Mouse (Mus musculus) CH12.LX (cell line): Measurements from ENCODE around the gene She. TPM values are rescaled to one million over a fixed set of nuclear protein-coding genes. Genes with fewer than 3 reads are reported as not detected.

Experiments used
- DNase-seq: peaks from one replicate; pipeline ENCODE4 v3.0.0-alpha.2; 2013; ENCODE audit errors: extremely low read depth
- H3K27ac ChIP-seq: 2 replicates; pipeline ENCODE4 v1.5.1; 2012; ENCODE audit warnings: low read depth, mild to moderate bottlenecking, control low read depth, moderate library complexity; ENCODE audit not compliant: insufficient read depth
- H3K27me3 ChIP-seq: replicated peaks from 2 replicates; pipeline ENCODE3; 2012; ENCODE audit warnings: inconsistent platforms
- H3K36me3 ChIP-seq, 2 experiments: replicated peaks in 1 of 2; 2 replicates each; pipeline versions ENCODE3 to v1.6.1; 2012; ENCODE audit warnings: inconsistent platforms in 1 of 2, low read length in 1 of 2, mild to moderate bottlenecking in 1 of 2, mixed read lengths in 1 of 2, moderate library complexity in 1 of 2; ENCODE audit not compliant: control insufficient read depth in 1 of 2, insufficient read depth in 1 of 2
- H3K4me1 ChIP-seq, 2 experiments: 2 replicates each; pipeline ENCODE4 v1.6.1; 2012; ENCODE audit warnings: inconsistent platforms in 1 of 2, moderate library complexity in 1 of 2; ENCODE audit not compliant: insufficient read depth in 2 of 2, control insufficient read depth in 1 of 2
- H3K4me2 ChIP-seq: 2 replicates; pipeline ENCODE4 v1.6.1; 2012; ENCODE audit warnings: low read depth, mild to moderate bottlenecking, control low read depth; ENCODE audit not compliant: poor library complexity, insufficient read depth, severe bottlenecking
- H3K4me3 ChIP-seq, 3 experiments: fragments of 150-350 bp in 1 of 3; sonication (generic) in 1 of 3; replicated peaks in 1 of 3; 2 replicates each; pipeline versions ENCODE3 to v1.5.1; 2011 to 2012; ENCODE audit warnings: low read depth in 2 of 3, low read length in 2 of 3, mild to moderate bottlenecking in 2 of 3, moderate library complexity in 2 of 3, control low read depth in 1 of 3, improper control_type of control experiment in 1 of 3, inconsistent platforms in 1 of 3, mixed read lengths in 1 of 3; ENCODE audit not compliant: poor library complexity in 1 of 3
- H3K79me2 ChIP-seq: replicated peaks from 2 replicates; pipeline ENCODE4 v1.6.1; 2012; ENCODE audit warnings: mild to moderate bottlenecking, moderate library complexity; ENCODE audit not compliant: control insufficient read depth, poor library complexity, insufficient read depth, severe bottlenecking; ENCODE audit errors: extremely low read depth
- H3K9ac ChIP-seq: 2 replicates; pipeline ENCODE4 v1.6.1; 2012; ENCODE audit warnings: low read depth, mild to moderate bottlenecking, control low read depth, moderate library complexity; ENCODE audit not compliant: insufficient read depth
- H3K9me3 ChIP-seq: replicated peaks from 2 replicates; pipeline ENCODE3; 2012; ENCODE audit warnings: low read length, inconsistent platforms, mixed read lengths
- ELF1 ChIP-seq: IDR thresholded peaks from 2 replicates; pipeline ENCODE4 v1.6.1; 2014; ENCODE audit warnings: low read depth, mild to moderate bottlenecking, inconsistent platforms, low read length, improper control_type of control experiment
- KAT2A ChIP-seq: IDR thresholded peaks from 2 replicates; pipeline ENCODE4 v1.6.1; 2012; ENCODE audit warnings: low read length, improper control_type of control experiment, inconsistent platforms; ENCODE audit not compliant: insufficient replicate concordance
- MXI1 ChIP-seq: IDR thresholded peaks from 2 replicates; pipeline ENCODE4 v1.6.1; 2011; ENCODE audit warnings: mild to moderate bottlenecking, low read depth, low read length, improper control_type of control experiment
- MYC ChIP-seq: IDR thresholded peaks from 2 replicates; pipeline ENCODE4 v1.6.1; 2011; ENCODE audit warnings: low read depth, mild to moderate bottlenecking, improper control_type of control experiment, low read length
- NELFE ChIP-seq: IDR thresholded peaks from 2 replicates; pipeline ENCODE4 v1.6.1; 2011; ENCODE audit warnings: low read depth, low read length, improper control_type of control experiment
- NRF1 ChIP-seq: IDR thresholded peaks from 2 replicates; pipeline ENCODE4 v1.6.1; 2014; ENCODE audit warnings: low read depth, mild to moderate bottlenecking, inconsistent platforms, low read length, improper control_type of control experiment, moderate library complexity
- POLR2A ChIP-seq: IDR thresholded peaks from 2 replicates; pipeline ENCODE4 v1.6.1; 2011; ENCODE audit warnings: low read depth, mild to moderate bottlenecking, improper control_type of control experiment, low read length
- TCF12 ChIP-seq: IDR thresholded peaks from 2 replicates; pipeline ENCODE4 v1.6.1; 2014; ENCODE audit warnings: low read depth, mild to moderate bottlenecking, inconsistent platforms, low read length, improper control_type of control experiment
- USF1 ChIP-seq: IDR thresholded peaks from 2 replicates; pipeline ENCODE4 v1.6.1; 2014; ENCODE audit warnings: low read depth, mild to moderate bottlenecking, inconsistent platforms, low read length, improper control_type of control experiment
- ZC3H11A ChIP-seq: IDR thresholded peaks from 2 replicates; pipeline ENCODE4 v1.6.1; 2012; ENCODE audit warnings: low read depth, mild to moderate bottlenecking, inconsistent platforms, low read length, improper control_type of control experiment
- ZKSCAN1 ChIP-seq: IDR thresholded peaks from 2 replicates; pipeline ENCODE4 v1.6.1; 2012; ENCODE audit warnings: low read depth, inconsistent platforms, low read length, improper control_type of control experiment, borderline replicate concordance
- ZMIZ1 ChIP-seq: IDR thresholded peaks from 2 replicates; pipeline ENCODE4 v1.6.1; 2012; ENCODE audit warnings: low read depth, mild to moderate bottlenecking, inconsistent platforms, low read length, improper control_type of control experiment
- dilution Hi-C: fragments of 300-500 bp; cut with MboI; formaldehyde crosslinking; loops from 2 replicates; pipeline ENCODE4 v1.14.3; 2020; ENCODE audit warnings: low sequenced_read_pairs; ENCODE audit not compliant: extremely low pct_unique_long_range_greater_than_20kb, extremely low pct_ligation_motif_present
- in situ Hi-C: fragments of 300-500 bp; cut with MboI; formaldehyde crosslinking; loops from 3 replicates; pipeline ENCODE4 v1.14.3; 2019; ENCODE audit warnings: low sequenced_read_pairs, low pct_ligation_motif_present, low pct_unique_long_range_greater_than_20kb, mixed read lengths
- polyA plus RNA-seq: library from polyadenylated mRNA; unstranded; fragments of >175 nt; gene quantifications from 2 replicates; pipeline ENCODE4 v1.2.1, GENCODE M21; 2012; ENCODE audit warnings: low read depth; ENCODE audit not compliant: insufficient read length
- total RNA-seq, 2 experiments: library from RNA; depleted of rRNA; stranded (reverse); fragments of 300-350 nt in 1 of 2; fragments of >200 nt in 1 of 2; gene quantifications; 2 replicates each; pipeline ENCODE4 v1.2.3; 2012 to 2014

Gene She
- not detected in 2 replicates for total RNA-seq (2012; rRNA removed)
- total RNA-seq (2014; rRNA removed): not detected in 2 replicates
- not detected in 2 replicates for polyA plus RNA-seq

DNA sequence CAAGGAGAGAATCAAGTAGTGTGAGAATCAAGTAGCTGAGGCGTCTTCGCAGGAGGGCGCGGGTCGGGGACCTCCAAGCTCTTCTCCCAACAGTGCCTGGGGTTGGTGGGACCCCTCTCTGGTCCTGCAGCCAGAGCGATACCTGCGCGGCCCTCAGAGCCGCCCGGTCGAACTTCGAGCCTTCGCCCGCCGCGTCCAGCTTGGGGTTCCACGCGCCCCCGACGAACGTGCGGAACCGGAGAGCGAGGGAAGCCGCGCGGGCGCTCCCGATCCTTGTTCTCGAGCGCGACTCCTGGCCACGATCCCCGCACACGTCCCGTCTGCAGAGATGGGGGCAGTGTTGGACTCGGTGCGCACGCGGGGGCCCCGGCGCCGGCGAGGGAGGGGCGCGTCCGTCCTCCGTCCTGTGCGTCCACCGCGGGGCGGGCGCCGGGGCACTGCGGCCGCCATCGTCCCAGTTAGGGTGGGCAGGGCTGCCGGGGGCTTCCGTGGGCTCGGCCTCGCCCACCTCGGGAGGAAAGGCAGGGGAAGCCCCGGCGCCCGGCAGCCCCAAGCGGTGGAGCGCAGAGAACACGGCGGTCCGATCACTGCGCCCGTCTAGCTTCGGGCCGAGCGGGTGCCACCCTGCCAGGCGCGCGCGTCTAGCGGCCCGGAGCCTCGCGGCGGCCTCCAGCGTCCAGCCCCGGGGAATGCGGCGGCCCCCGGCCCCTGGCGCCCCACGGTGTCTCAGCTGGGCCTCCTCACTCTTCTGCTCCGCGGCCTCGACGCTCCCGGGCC, at the start of gene She:
Gene She, plus strand, starts transcription at position 556 of the 777 bp plus-strand sequence.
- H3K27ac ChIP-seq: no peak within 1 kb of the TSS
- no peak within 1 kb of the TSS for H3K4me3 ChIP-seq
- no peaks in the 10 kb centered on the region for H3K36me3 ChIP-seq
- no peaks in the 10 kb centered on the region for H3K79me2 ChIP-seq
- peaks cover 0 to 9% of the 10 kb centered on the region in 2 experiments; a peak in 2 of 4 replicates for H3K4me1 ChIP-seq
- H3K9ac ChIP-seq: no peak within 1 kb of the TSS
- dilution Hi-C loops: no loop called here
- DNase-seq: no peak
- TF ChIP-seq NRF1 (no peak), ZKSCAN1 (no peak), USF1 (no peak), ZMIZ1 (no peak), TCF12 (no peak), KAT2A (no peak)
- in situ Hi-C loops: no loop called here
- peaks cover 14% of the 10 kb centered on the region for H3K9me3 ChIP-seq
- no peak within 1 kb of the TSS for H3K4me2 ChIP-seq
- no peaks in the 10 kb centered on the region for H3K27me3 ChIP-seq

DNA sequence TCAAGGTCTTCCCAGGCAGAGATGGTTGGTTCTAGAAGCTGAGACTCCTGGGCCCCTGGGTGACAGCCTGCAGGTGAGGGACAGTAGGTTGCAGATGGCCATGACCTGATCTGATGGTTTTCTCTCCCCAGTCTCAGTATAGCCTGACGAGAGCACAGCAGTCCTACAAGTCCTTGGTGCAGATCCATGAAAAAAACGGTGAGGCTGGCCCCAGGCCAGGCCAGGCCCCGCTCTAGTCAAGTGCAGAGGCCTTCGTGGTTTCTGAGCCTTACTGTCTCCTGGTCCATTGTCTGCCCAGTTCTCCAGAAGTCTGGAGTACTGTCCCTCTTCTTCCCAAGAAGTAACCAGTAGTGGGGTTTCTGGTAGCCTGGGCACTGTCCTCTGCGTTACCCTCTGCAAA, 49.5 kb upstream of the She start:
- Histone ChIP-seq H3K79me2 (no peaks in the 10 kb centered on the region), H3K4me1 (peaks cover 2 to 27% of the 10 kb centered on the region in 2 experiments; a peak in 2 of 4 replicates), H3K4me3 (no peak overlapping the region), H3K27ac (no peak overlapping the region), H3K4me2 (no peak overlapping the region), H3K9ac (no peak overlapping the region), H3K27me3 (no peaks in the 10 kb centered on the region), H3K36me3 (peaks cover 58 to 75% of the 10 kb centered on the region in 2 experiments), H3K9me3 (no peaks in the 10 kb centered on the region)
- TF ChIP-seq ELF1: no peak
- TF ChIP-seq NELFE: no peak
- TF ChIP-seq USF1: no peak
- TF ChIP-seq POLR2A: peak; percentile 26; the same call in 1 of the 2 replicates
- TF ChIP-seq MYC: no peak
- no peak for TF ChIP-seq ZC3H11A
- no peak for TF ChIP-seq MXI1
- no peak for DNase-seq
- in situ Hi-C loops: loop anchor here (25.0 kb wide), 1 partner anchor 181 kb away; the partner anchor contains the start of gene Atp8b2
- dilution Hi-C loops: no loop called here
